Mouse (Mus musculus): Measurements from ENCODE around the gene Ttc7b. TPM values are rescaled to one million over a fixed set of nuclear protein-coding genes. Genes with fewer than 3 reads are reported as not detected.

Gene Ttc7b
- polyA plus RNA-seq, 1 experiment from 2014 or later, result 16.1 TPM

DNA sequence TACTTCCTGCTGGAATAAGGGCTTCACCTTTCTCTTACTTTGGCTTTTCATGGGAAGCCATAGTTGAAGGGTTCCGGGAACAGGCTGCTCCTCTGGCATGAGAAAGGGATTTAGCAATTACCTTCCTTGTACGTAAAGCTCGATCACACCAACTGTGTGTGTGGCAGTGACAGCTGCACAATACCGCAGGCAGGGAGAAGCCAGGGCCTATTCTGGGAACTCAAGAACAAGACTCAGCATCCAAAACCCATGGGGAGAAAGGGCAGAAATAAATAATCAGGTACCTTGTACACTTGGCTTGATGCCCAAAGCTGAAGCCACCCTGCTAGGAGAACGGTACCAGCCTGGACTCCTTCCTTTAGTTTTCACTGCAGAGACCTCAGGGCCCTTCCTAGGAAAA lies 128.2 kb downstream of the Ttc7b start:
- Histone ChIP-seq H3K4me3 (ENCODE audit: low read depth, low read length) (no peak overlapping the region), H3K36me3 (ENCODE audit: control insufficient read depth, insufficient read depth, low read length) (peaks cover 3% of the 10 kb centered on the region), H3K27me3 (ENCODE audit: control insufficient read depth, insufficient read depth, low read length) (no peaks in the 10 kb centered on the region), H3K27ac (ENCODE audit: low read depth, low read length) (no peak overlapping the region), H3K4me1 (ENCODE audit: control insufficient read depth, insufficient read depth, low read length) (no peaks in the 10 kb centered on the region), H3K9ac (ENCODE audit: low read length) (no peak overlapping the region), H3K4me2 (ENCODE audit: low read depth) (no peak overlapping the region), H3K9me3 (ENCODE audit: control insufficient read depth, low read length) (no peaks in the 10 kb centered on the region)
- WGBS, result 87% methylated on average over 5 of the region's 5 CpGs
- DNase-seq (ENCODE audit: low spot score) (no peak), ATAC-seq (ENCODE audit: insufficient read depth, low FRiP score, low TSS enrichment) (no peak)

DNA sequence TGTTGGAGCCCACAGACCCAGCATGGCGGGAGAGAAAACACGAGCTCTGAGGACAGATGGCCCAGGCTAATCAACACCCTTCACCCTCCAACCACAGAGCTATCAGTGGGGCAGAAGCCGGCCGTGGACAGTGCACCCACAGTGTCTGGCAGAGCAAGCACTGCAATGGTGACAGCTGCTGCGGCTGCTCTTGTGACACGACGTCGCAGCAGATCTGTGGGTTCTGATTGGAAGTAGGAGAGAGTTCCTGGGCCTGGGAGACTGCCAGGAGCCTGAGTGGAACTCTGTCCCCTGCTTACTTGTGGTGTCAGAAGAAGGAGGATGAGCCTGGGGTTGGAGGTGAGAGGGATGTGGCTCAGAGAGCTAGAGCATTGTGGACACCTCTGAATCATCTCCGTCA lies 128.7 kb downstream of the Ttc7b start:
- Histone ChIP-seq H3K27me3 (ENCODE audit: control insufficient read depth, insufficient read depth, low read length) (no peaks in the 10 kb centered on the region), H3K9me3 (ENCODE audit: control insufficient read depth, low read length) (no peaks in the 10 kb centered on the region), H3K9ac (ENCODE audit: low read length) (no peak overlapping the region), H3K4me3 (ENCODE audit: low read depth, low read length) (no peak overlapping the region), H3K27ac (ENCODE audit: low read depth, low read length) (no peak overlapping the region), H3K4me2 (ENCODE audit: low read depth) (no peak overlapping the region), H3K4me1 (ENCODE audit: control insufficient read depth, insufficient read depth, low read length) (no peaks in the 10 kb centered on the region), H3K36me3 (ENCODE audit: control insufficient read depth, insufficient read depth, low read length) (peaks cover 3% of the 10 kb centered on the region)
- DNase-seq (ENCODE audit: low spot score) (no peak), ATAC-seq (ENCODE audit: insufficient read depth, low FRiP score, low TSS enrichment) (no peak)
- 81% methylated on average over 9 of the region's 9 CpGs for WGBS

DNA sequence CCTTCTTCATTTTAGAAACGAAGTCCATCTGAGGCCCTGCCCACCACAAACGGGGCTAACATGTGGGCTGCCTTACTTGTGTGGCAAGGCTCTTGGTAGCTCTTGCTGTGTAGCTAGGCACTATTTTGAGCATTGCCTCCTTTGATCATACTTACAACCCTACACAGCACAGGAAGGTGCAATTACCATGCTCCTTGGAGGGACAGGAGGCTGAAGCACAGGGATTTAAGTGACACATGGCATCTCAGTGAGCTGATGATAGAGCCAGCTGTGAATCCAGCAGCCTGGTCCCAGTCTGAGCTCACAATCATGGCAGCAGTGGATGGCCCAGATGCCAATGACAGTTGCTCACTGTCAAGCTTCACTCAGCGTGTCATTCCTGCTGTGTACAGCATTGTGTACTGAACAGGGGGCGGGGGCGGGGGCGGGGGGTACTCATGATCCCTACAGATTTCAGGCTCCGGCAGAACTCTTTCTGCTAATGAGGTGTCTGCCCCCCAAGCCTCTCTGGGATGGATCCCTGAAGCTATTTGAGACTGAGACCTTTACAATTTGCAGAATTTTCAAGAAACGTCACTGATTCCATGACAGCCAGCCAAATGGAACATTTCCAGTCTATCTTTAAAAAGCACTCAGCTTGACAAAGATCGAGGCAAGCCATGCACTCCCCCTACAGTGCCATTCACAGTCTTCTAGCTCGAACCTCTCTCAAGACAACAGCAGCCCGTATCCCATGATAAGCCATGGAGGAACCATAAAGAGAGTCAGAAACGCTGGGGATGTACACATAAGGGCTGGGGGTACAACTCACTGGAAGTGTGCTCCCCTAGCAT lies 130.5 kb downstream of the Ttc7b start:
- peaks cover 3% of the 10 kb centered on the region for H3K36me3 ChIP-seq (ENCODE audit: control insufficient read depth, insufficient read depth, low read length)
- no peak overlapping the region for H3K9ac ChIP-seq (ENCODE audit: low read length)
- 75% methylated on average over 12 of the region's 12 CpGs for WGBS
- ATAC-seq (ENCODE audit: insufficient read depth, low FRiP score, low TSS enrichment), result no peak
- H3K4me2 ChIP-seq (ENCODE audit: low read depth), result no peak overlapping the region
- DNase-seq (ENCODE audit: low spot score), result no peak
- no peak overlapping the region for H3K4me3 ChIP-seq (ENCODE audit: low read depth, low read length)
- H3K9me3 ChIP-seq (ENCODE audit: control insufficient read depth, low read length), result no peaks in the 10 kb centered on the region
- H3K4me1 ChIP-seq (ENCODE audit: control insufficient read depth, insufficient read depth, low read length), result no peaks in the 10 kb centered on the region
- no peaks in the 10 kb centered on the region for H3K27me3 ChIP-seq (ENCODE audit: control insufficient read depth, insufficient read depth, low read length)
- no peak overlapping the region for H3K27ac ChIP-seq (ENCODE audit: low read depth, low read length)

DNA sequence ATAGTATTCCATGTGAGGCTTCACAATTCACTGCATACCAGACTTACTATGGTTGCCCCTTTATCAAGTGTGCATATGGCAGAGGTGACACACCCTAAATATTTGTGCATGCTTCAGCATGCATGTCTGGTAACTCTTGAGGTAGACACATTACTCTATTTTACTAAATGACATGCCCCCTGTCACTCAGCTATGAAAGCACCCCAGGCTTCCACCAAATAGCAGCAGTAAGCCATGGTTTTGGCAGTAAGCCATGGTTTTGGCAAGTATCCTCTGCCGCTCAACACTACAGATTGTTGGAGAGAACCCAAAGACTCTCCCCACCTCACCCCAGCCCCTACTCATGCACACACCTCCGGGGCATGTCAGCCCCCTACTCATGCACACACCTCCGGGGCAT lies 134.4 kb downstream of the Ttc7b start:
- Histone ChIP-seq H3K36me3 (ENCODE audit: control insufficient read depth, insufficient read depth, low read length) (peaks cover 2% of the 10 kb centered on the region; the same call in 1 of the 2 replicates), H3K4me3 (ENCODE audit: low read depth, low read length) (no peak overlapping the region), H3K4me1 (ENCODE audit: control insufficient read depth, insufficient read depth, low read length) (no peaks in the 10 kb centered on the region), H3K27me3 (ENCODE audit: control insufficient read depth, insufficient read depth, low read length) (no peaks in the 10 kb centered on the region), H3K9ac (ENCODE audit: low read length) (no peak overlapping the region), H3K9me3 (ENCODE audit: control insufficient read depth, low read length) (no peaks in the 10 kb centered on the region), H3K27ac (ENCODE audit: low read depth, low read length) (no peak overlapping the region), H3K4me2 (ENCODE audit: low read depth) (no peak overlapping the region)
- DNase-seq (ENCODE audit: low spot score), result no peak
- 97% methylated on average over 3 of the region's 3 CpGs for WGBS
- no peak for ATAC-seq (ENCODE audit: insufficient read depth, low FRiP score, low TSS enrichment)

DNA sequence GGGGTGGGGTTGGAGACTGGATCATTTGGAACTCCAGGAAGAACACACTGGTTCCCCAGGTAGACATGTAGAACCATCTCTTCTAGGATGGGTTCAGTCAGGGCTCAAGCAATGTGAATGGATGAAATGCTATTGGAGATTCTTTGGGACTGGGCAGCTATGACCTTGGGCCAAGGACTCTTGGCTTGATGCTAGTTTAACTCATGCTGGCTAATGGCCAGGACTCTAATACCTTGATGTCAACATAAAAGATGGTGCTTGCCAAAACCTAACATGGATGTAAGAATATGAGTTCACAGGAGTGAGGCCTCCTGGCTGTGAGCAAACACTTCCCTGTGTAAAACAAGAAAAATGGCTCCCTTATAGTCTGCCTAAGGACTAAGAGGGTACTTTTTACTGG lies 138.1 kb downstream of the Ttc7b start:
- H3K4me1 ChIP-seq (ENCODE audit: control insufficient read depth, insufficient read depth, low read length), result no peaks in the 10 kb centered on the region

DNA sequence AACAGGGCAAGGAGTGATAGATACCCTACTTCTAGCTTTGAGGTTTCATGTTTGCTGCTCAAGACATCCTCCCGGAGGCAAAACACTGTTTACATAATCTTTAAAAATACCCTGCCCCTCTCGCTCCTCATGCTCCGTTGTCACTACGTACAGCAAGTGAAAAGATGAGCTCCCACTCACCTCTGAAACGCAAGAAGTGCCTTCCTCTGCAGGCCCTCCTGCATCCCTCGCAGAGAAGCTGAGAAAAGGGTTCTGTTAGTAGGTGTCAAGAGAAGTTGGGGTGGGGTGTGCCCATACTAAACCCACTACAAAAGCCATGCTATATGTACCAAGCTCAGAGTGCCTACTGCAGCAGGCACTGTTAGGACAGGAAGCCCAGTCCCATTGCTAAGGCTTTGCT lies 138.7 kb downstream of the Ttc7b start:
- H3K4me3 ChIP-seq (ENCODE audit: low read depth, low read length), result no peak overlapping the region
- no peak for ATAC-seq (ENCODE audit: insufficient read depth, low FRiP score, low TSS enrichment)
- no peak overlapping the region for H3K27ac ChIP-seq (ENCODE audit: low read depth, low read length)
- H3K9ac ChIP-seq (ENCODE audit: low read length), result no peak overlapping the region
- H3K4me1 ChIP-seq (ENCODE audit: control insufficient read depth, insufficient read depth, low read length), result no peaks in the 10 kb centered on the region
- WGBS, result 95% methylated on average over 6 of the region's 6 CpGs
- H3K4me2 ChIP-seq (ENCODE audit: low read depth), result no peak overlapping the region
- H3K27me3 ChIP-seq (ENCODE audit: control insufficient read depth, insufficient read depth, low read length), result no peaks in the 10 kb centered on the region
- no peaks in the 10 kb centered on the region for H3K9me3 ChIP-seq (ENCODE audit: control insufficient read depth, low read length)
- peaks cover 2% of the 10 kb centered on the region; the same call in 1 of the 2 replicates for H3K36me3 ChIP-seq (ENCODE audit: control insufficient read depth, insufficient read depth, low read length)
- no peak for DNase-seq (ENCODE audit: low spot score)

More for the DNA sequence above, 138.1 kb downstream of the Ttc7b start:
- Histone ChIP-seq H3K36me3 (ENCODE audit: control insufficient read depth, insufficient read depth, low read length) (peaks cover 2% of the 10 kb centered on the region; the same call in 1 of the 2 replicates), H3K4me3 (ENCODE audit: low read depth, low read length) (no peak overlapping the region), H3K9ac (ENCODE audit: low read length) (no peak overlapping the region), H3K27me3 (ENCODE audit: control insufficient read depth, insufficient read depth, low read length) (no peaks in the 10 kb centered on the region), H3K27ac (ENCODE audit: low read depth, low read length) (no peak overlapping the region), H3K4me2 (ENCODE audit: low read depth) (no peak overlapping the region), H3K9me3 (ENCODE audit: control insufficient read depth, low read length) (no peaks in the 10 kb centered on the region)
- no peak for DNase-seq (ENCODE audit: low spot score)
- ATAC-seq (ENCODE audit: insufficient read depth, low FRiP score, low TSS enrichment), result no peak

DNA sequence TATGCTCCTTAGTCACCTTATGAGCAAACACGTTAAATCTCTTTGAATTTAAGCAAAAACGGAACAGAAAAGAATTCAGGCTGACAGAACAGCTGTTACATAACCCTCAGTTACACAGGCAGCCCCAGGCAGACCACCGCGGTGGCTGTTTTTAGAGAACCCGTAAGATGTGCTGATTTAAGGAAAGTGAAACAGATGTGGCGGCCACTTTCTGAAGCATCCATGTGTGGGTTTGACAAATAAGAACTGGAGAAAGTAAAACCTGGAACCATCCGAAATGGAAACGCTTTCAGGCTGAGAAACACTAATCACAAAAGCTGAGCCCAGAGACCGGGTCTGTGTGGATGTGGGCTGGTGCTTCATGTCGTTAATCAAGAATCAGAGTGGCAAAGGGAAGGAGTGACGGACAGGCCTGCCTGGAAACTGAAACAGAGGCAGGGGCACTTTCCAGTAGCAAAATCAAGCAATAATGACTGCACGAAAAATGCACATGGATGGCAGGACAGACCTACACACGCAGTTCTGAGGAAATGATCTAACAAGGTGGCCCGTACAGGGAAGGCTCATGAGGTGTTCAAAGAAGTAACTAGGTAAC lies 139.8 kb downstream of the Ttc7b start:
- 80% methylated on average over 14 of the region's 14 CpGs for WGBS
- Histone ChIP-seq H3K36me3 (ENCODE audit: control insufficient read depth, insufficient read depth, low read length) (peaks cover 3% of the 10 kb centered on the region; the same call in 1 of the 2 replicates), H3K27me3 (ENCODE audit: control insufficient read depth, insufficient read depth, low read length) (no peaks in the 10 kb centered on the region), H3K27ac (ENCODE audit: low read depth, low read length) (no peak overlapping the region), H3K9me3 (ENCODE audit: control insufficient read depth, low read length) (no peaks in the 10 kb centered on the region), H3K4me1 (ENCODE audit: control insufficient read depth, insufficient read depth, low read length) (no peaks in the 10 kb centered on the region), H3K4me3 (ENCODE audit: low read depth, low read length) (no peak overlapping the region), H3K4me2 (ENCODE audit: low read depth) (no peak overlapping the region), H3K9ac (ENCODE audit: low read length) (no peak overlapping the region)
- DNase-seq (ENCODE audit: low spot score), result no peak
- ATAC-seq (ENCODE audit: insufficient read depth, low FRiP score, low TSS enrichment), result no peak

DNA sequence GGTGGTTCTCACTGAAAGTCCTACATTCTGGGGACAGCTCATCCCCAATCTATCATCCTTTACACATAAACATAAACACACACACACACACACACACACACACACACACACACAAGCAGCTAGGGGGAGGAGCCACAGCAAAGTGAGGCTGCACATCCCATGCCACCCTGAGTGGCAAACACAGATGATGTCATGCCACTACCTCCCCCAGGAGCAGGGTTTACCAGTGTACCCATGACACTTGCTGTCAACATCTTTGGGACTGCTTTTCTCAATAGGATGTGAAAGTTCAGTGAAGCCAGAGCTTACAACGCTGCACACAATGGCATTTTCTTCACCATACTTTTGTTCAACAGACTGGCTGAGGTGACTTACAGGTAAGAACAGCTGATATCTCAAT lies 140.8 kb downstream of the Ttc7b start:
- H3K36me3 ChIP-seq (ENCODE audit: control insufficient read depth, insufficient read depth, low read length), result peaks cover 7% of the 10 kb centered on the region
- 86% methylated on average over 1 of the region's 1 CpGs for WGBS
- DNase-seq (ENCODE audit: low spot score) (no peak), ATAC-seq (ENCODE audit: insufficient read depth, low FRiP score, low TSS enrichment) (no peak)
- no peaks in the 10 kb centered on the region for H3K9me3 ChIP-seq (ENCODE audit: control insufficient read depth, low read length)
- H3K27ac ChIP-seq (ENCODE audit: low read depth, low read length), result no peak overlapping the region
- no peak overlapping the region for H3K9ac ChIP-seq (ENCODE audit: low read length)
- H3K4me3 ChIP-seq (ENCODE audit: low read depth, low read length), result no peak overlapping the region
- H3K4me1 ChIP-seq (ENCODE audit: control insufficient read depth, insufficient read depth, low read length), result no peaks in the 10 kb centered on the region
- no peak overlapping the region for H3K4me2 ChIP-seq (ENCODE audit: low read depth)
- H3K27me3 ChIP-seq (ENCODE audit: control insufficient read depth, insufficient read depth, low read length), result no peaks in the 10 kb centered on the region

DNA sequence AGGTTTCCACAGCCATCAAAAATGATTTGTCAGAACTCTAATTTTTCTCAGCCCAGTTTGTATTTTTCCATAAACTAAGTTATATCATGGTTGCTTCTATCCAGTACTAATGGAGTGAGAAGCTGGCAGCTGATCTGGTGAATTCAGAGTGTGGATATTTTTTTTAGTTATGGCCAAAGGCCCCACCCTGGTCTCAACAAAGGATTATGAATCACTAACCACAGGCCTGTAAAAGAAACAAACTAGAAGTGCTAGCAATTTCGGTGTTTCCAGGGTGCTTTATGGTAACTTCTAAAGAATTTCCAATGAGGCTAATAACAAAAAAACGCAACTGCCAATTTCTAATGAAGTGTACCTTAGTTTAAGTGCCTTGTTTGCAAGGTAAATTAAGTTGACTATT lies 142.4 kb downstream of the Ttc7b start:
- WGBS, result 62% methylated on average over 2 of the region's 2 CpGs
- no peak overlapping the region for H3K4me2 ChIP-seq (ENCODE audit: low read depth)
- no peaks in the 10 kb centered on the region for H3K27me3 ChIP-seq (ENCODE audit: control insufficient read depth, insufficient read depth, low read length)

More for the DNA sequence above, 142.4 kb downstream of the Ttc7b start:
- DNase-seq (ENCODE audit: low spot score) (no peak), ATAC-seq (ENCODE audit: insufficient read depth, low FRiP score, low TSS enrichment) (no peak)
- Histone ChIP-seq H3K4me3 (ENCODE audit: low read depth, low read length) (no peak overlapping the region), H3K27ac (ENCODE audit: low read depth, low read length) (no peak overlapping the region), H3K4me1 (ENCODE audit: control insufficient read depth, insufficient read depth, low read length) (no peaks in the 10 kb centered on the region), H3K9ac (ENCODE audit: low read length) (no peak overlapping the region), H3K36me3 (ENCODE audit: control insufficient read depth, insufficient read depth, low read length) (peaks cover 5% of the 10 kb centered on the region), H3K9me3 (ENCODE audit: control insufficient read depth, low read length) (no peaks in the 10 kb centered on the region)
